Mouse (Mus musculus) thymus, postnatal 14 days (tissue): ENCODE measurements around the gene Zfp287.
"Not testable (repeated sequence)": the region's sequence is repeated elsewhere in the genome, so short reads cannot be mapped to it uniquely, and the experiment has no call there.

ENCODE experiments used
- DNase-seq: peaks from one replicate; pipeline ENCODE4 v3.0.0; 2021

Zfp287 gene

DNA sequence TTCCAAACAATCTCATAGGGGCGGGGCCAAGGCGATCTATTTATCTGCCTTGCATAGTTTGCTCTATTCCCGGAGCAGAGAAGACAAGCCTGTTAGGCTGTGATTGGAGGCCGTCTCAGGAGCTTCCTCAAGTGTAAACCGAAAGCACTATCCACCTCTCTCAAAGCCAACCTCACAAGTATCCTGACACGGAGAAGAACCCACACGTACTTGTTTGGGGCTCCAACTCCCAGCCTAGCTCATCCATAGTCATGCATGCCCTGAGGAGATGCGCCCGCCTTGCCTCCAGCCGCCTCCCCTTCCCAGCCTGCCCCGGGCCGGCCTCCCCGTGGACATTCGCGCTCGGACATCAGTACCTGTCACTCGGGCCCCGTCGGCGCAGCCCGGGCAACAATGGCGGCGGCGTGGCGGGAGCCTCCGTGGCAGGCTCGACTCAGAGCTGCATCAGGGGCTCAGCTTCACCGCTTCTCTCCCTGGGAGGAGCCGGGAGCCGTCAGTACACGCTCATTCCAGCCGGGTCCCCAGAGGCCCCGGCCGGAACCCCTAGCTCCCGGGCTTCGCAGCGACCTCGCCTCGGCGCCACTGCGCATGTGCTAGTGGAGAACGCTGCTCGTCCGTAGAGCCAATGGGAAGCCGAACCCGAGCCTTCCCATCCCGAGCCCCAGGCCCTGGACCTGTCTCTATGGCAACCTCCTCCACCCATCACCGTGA is at the start of gene Zfp287:
TSS of gene Zfp287 (minus strand) at position 595 of the 711 bp plus-strand sequence.
- DNase-seq: peak; percentile 86

DNA sequence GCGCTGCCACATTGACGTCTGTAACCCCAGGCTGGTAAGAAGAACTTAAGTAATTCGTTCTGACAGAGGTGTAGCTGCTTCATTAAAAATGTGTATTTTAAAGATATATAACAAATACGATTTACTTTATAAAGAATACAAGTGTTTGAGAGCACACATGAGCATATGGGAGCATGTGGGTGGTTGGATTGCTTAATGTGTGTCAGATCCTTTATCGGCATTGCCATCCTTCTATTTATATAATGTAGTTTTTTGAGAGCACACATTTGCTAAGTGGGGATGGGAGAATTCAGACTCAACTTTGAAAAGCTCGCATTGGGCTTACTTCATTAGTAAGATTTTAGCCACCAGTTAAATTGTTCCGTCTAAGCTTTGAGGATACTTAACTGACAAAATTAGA is 44.8 kb upstream of the Zfp287 start:
- DNase-seq: no peak

DNA sequence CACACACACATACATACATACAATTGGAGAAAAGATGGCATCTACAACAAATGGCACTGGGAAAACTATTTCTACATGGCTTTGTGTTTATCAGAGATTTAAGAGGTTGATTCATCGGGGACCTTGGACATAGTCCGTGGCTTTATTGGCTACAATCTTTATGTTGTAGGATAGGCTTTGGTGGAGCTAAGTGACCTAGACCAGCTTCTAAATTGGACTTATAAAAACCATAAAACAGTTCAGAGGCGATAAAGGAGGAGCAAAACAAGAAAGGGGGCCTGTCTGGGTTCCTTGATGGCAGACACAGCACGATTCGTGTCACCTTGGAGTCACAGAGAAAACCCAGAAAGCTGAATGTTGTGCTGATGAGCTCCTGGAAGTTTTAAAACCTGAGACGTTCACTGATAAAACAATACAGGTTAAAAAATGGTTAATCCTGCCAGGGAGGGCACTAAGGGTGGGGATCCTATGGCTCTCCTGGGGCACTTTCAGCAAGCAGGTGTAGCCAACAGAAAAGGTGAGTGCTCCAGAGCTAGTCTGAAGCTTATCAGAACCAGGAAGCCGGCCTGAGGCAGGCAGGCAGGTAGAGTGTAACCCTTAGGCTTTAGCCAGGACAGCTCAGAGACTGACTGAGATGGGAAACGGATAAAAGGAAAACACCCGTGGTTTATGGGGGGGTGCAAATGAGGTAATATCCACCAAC is 29.2 kb upstream of the Zfp287 start:
- no peak for DNase-seq

DNA sequence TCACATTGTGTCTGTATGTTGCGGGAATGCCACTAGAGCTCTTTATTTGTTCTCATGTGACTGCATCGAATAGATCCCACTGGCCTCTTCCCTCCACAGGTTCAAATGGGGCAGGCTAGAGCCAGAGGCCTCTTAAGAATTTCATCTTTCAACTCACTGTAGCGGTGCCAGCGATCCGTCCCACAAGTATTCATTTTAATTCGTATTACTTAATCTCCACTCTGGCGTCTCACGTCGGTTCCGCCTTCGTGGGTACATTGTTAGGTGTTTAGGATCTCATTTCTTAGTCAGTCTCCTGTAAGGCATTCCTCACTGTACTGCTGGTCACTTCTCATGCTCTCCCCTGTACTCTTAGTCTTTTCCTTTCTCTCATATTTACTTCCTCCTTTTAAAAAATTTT is 26.8 kb upstream of the Zfp287 start:
- no peak for DNase-seq

DNA sequence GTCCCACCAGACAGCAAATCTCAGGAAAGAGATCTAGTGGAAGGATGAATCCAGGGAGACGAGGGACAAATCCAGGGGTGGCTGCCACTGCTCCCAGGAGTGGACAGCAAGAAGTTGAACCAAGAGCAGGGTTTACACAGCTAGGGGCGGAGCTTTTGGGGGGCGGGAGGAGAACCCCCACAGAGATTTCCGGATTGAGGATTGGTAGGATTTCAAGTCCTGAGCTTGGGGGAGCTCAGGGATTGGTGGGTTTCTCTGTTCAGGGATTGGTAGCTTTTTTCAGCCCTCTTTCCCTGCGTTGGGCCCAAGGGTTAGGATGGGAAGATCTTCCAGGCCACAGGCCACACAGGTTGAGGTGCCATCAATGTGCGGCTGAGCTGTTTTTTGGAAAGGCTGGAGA is 26.2 kb upstream of the Zfp287 start:
- no peak for DNase-seq

DNA sequence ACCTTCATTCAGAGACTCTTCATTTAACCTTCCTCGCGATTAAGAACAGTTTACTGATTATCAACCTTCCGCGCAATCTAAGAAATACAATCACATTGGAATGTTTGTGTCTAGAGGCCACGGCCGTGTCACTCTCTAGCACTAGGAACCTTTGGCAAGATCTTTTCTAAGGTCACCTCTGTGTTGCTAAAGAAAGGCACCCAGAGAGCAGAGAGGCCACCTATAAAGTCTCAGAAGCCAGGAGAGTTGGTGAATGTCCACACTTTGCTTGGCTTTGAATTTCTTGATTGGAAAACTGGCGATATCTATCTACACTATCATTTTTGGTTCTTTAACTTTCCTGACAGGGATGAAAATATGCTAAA is 25.4 kb upstream of the Zfp287 start:
- no peak for DNase-seq

DNA sequence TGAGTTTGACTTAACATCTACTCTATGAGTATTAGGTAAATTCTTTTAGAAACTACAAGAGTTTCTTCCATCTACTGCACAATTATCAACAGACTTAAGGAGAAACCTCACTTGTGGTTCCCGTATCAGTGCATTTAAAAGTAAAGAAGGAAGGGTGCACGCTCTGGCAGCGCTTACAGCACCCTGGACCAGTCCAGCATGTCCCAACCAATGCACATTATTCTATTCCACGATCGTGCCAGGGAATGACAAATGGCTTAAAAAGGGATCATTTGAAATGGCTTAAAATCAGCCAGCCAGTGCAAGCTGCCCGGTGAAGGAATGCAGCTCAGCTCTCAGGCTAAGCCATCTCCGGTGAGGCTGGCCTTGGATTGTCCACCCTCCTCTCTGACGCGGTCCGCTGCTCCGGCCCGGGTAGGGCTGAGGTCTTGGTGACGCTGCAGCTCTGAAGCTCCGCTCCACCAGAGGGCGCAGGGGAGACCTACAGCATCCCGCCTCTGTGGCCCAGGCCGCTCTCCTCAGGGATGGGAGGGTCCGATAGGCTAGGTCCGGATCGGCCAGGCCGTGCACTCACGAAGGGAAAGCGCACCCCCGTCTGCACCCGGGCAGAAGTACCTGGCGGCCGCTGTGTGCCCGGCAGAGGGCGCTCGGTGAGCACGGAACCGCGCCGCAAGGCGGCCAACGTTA is 24.9 kb upstream of the Zfp287 start:
- DNase-seq: peak; percentile 91

DNA sequence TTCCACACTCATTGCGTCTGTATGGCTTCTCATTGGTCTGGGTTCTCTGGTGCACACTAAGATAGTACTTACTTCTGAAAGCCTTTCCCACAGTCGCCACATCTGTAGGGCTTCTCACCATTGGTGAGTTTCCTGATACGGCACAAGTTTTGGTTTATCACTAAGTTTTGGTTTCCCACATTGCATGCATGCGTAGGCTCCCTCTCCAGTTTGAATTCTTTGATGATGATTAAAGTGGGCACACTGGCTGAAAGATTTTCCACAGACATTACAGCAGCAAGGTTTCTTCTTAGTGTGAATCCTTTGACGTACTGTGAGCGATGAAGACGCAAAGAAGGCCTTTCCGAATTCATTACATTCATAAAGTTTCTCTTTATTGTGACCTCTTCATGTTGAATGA is 21.1 kb upstream of the Zfp287 start, which contains the start of gene Gm10428:
TSS of gene Gm10428 (plus strand) at position 321 of the 400 bp plus-strand sequence.
- DNase-seq: no peak

DNA sequence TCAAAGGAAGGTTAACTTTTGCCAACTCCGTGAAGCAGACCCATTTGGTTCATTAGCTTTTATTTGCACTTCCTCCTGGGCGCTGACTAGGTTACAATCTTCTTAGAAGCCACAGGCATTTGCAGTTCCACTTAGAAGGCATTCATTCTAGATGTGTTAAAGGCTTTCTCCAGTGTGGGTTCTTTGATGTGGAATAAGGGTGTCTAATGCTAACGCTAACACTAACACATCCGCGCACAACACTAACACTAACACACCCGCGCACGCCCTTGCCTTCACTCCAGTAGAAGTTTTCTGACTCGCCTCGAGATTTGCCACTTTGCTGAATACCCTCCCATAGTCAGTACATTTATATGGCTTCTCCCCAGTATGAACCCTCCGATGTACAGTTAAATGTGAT is 20.5 kb upstream of the Zfp287 start:
- DNase-seq: no peak

DNA sequence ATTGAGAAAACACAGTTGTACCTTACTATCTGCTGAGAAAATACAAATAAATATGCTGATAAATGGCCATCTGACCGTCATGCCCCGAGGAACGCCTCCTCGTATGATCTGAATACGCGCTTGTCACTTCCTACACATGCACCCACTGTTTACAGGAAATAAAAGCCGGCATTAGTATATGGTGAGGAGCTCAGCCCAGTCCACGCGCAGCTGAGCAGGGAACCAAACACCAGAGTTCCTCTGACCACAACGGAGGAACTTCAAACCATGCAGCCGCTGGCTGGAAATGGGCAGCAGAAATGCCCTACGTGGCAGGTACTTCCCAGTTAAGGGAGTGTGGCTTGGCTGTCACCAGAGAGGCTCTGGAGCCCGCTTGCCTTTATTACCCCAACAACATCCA is 17.7 kb upstream of the Zfp287 start:
- not testable (repeated sequence) for DNase-seq

DNA sequence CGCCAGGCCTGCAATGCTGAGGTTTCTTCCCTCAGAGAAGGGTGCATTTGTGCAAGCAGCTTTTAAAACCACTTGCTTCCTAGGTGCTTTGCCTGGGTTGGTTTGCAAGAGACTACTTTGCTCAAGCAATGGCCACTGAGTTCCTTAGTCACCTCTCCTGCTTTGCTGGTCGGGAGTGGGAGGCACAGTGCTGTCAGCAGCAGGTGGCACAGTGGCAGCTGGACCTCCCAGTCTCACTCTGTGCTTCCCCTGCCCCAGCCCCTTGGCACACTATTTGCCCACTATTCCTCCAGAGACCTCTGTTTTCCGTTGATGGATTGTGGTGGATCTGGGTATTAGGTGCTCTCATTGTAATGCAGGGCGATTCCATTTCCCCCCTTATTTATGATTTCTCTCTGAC is 16.4 kb upstream of the Zfp287 start:
- DNase-seq: peak; percentile 25

DNA sequence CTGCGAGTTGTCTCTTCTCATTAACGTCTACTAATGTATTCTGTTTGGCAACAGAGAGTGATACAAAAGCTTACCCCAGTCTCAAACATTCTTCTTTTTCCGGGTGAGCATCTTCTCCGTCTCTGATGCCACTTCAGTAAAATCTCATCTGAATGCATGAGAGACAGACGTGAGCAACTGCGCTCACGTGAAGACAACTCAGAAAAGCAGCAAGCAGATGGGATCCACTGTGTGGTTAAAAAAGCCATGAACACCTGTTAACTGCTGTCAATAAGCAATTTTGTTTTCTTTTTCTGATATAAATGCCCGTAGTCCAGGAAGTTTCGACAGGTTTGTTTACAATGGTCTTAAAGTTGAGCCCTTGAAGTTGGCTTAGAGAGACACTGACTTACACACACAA is 15.5 kb upstream of the Zfp287 start:
- DNase-seq: no peak

DNA sequence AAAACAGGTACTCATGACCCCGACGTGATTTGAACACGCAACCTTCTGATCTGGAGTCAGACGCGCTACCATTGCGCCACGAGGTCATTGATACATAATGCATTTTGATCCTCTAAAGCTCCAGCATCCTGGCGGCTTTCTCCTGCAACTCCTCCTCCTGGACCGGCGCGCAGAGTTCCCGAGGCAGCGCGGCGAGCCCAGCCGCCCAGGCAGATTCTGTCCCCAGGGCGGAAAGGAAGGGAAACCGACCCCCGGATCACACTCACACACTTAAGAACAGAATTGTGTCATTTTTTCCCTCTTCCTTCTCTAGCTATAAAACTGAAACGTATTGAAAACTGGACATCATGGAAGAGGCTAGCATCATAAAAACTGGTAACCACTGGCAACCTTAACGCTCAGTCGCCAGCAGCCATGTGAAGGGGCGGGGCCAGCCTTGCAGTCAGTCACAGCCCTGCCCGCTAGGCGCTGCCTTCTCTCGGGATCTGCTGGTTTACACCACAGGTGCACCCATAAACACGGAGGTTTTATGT is 14.4 kb upstream of the Zfp287 start:
- DNase-seq: peak; percentile 85

DNA sequence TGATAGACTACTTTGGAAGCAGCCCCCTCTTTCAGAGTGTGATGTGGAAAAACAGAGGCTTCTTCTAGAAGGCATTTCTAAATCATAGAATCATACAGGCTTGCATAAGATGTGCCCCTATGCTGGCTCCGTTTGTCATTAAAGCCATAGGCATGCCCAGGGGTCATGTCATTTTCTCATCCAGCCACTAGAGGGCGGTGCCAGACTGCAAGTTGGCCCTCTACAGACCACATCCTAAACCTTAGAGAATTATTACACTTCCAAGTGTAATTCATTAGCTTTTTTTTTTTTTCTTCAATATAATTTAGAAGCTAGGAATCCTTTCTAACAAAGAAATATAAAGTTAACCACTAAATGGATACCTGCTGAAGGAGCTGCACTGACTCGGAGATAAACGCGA is 12.4 kb upstream of the Zfp287 start:
- peak; percentile 80 for DNase-seq

DNA sequence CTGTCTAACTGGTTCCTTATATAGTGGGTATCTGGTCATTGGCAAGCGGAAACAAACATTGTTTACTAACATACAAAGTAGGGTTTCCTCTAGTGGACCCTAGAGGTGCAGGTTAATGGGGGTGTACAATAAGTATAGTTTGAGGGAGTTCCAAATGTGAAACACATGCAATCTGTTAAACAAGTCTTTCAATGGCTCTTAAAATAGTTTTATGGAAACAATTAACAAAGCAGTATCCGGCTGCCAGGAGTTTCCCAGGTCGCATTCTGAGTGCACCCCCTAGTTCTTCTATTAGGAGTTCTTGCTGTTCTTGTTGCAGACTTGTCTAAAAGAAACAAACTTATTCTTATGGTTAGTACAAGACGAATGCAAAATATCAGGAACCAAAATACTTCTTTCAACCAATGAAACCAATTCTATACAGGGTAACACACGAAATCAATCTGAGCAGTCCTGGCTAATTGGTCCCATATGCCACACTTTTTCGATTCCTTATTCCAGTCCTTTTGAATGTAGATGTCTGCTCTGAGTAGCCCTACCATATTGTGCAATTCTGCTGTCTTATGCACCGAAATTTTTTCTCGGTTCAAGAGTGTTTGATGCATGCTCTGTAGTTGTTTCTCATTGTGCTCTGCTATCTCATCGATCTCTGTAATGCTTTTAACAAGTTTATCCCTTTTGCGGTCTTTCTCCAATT is 10.7 kb upstream of the Zfp287 start:
- no peak for DNase-seq

DNA sequence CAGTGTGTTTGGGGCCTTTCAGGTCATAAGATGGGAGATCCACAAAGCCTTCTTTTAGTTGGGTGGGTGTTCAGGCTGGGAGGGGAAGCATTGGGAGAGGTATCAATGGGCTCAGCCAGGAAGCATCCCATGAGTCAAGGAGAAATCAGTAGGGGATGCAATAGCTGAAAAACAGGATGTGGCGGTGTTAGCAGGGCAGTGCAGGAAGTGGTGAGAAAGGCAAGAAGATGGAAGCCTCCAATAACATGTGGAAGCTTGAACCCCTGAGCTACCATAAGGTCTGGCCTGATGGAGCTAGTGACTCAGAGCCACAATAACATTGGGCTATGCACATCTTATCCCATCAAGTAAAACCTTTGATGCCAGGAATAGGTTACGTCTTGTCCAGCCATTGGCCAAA is 9.5 kb upstream of the Zfp287 start:
- no peak for DNase-seq

DNA sequence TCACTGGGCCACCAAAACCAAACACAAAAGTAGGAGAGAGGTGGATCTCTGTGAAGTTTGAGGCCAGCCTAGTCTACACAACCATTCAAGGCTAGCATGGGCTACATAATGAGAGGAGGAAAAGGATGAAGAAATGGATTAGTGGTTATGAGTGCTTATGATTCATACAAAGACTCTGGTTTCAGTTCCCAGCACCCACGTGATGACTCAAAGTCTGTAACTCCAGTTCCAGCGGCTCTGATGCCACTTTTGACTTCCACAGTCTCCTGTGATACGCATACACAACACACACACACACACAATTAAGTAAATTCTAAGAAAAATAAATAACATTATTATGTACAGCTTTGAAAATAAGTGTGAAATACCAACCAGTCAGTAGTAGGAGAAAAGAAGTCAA is 960 bp upstream of the Zfp287 start:
- no peak for DNase-seq

DNA sequence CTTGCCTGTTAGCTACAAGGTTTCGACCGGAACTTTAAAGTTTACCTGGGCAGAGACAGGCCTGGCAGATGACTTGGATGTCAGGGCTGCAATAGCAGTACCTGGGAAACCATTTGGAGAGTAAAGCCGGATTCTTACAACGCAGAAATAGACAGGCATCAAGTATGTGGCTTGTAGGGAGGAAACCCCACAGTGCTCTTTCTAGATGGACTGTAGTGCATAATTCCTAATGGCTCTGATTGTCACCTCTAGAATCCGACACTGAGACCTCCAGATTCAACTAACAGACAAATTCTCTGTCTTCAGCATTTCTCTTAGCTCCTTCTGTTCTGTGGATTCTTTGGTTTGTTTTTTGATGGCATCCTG is 300 bp upstream of the Zfp287 start:
- no peak for DNase-seq

DNA sequence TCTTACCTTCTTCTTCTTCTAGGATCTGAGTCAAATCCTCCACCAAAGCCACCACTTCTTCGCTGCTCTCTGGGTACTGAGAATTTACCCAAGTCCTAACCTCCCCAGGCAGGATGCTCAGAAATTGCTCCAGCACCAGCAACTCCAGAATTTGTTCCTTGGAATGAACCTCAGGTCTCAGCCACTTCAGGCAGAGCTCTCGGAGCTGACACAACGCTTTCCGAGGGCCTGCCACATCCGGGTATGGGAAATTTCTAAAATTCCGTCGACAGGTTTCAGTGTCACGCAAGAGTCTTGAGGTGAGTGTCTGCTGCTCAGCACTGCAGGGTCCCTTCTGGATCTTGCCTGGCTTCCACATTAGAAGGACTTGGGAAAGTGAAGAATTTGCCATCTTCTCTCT is 3.4 kb downstream of the Zfp287 start:
- no peak for DNase-seq

DNA sequence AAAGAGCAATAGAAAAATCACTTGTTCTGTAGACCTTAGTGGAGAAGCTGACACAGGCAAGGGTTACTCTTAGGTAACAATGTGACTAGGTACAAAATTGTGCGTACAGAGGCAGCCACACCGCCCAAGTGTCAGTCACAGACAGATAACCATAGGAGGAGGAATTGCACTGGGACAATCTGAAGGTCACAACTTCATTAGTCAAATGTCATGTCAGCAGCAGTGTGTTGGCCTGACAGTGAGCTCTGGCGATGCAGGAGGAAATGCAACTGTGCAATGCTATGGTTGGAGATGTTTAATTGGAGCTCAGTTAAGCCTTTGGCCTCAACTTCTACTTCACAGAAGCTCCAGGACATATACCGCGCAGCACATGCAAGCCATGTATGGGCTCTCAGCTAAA is 21.0 kb downstream of the Zfp287 start:
- DNase-seq: no peak

DNA sequence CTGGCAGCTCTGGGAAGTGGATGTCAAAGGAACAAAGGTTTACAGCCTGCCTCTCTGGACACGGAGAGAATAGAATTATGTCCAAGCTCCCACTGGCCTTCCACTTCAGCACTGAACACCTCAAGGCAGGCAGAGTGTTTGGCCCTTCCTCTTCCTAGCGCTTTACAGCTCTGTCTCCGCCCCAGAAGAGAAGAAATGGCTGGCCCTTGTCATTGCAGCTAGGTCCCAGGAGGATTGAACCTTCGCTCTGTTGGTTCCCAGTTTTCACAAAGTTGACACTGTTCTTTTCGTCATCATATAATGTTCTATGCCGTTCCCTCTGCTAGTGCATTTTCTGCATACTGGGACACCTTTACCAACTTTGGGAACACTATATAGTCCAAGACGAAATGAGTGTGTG is 23.5 kb downstream of the Zfp287 start:
- DNase-seq: no peak

DNA sequence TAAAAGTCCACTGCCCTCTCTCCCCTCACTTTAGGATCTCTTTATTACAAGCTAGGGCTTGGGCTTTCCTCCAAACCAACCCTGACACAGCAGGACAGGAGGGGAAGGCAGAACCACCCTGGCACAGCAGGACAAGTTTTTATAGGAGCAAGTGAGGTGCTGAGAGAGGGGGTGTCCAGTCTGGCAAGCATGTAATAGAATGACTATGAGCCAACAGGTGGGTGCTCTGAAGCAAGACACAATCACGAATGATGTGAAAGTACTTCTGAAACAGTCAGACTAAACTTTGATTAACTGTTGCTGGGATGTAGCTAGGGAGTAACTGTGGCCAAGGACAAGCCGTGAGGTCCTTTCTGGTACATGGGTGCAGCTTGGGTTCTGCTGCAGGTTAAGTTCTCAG is 25.6 kb downstream of the Zfp287 start:
- DNase-seq: no peak

DNA sequence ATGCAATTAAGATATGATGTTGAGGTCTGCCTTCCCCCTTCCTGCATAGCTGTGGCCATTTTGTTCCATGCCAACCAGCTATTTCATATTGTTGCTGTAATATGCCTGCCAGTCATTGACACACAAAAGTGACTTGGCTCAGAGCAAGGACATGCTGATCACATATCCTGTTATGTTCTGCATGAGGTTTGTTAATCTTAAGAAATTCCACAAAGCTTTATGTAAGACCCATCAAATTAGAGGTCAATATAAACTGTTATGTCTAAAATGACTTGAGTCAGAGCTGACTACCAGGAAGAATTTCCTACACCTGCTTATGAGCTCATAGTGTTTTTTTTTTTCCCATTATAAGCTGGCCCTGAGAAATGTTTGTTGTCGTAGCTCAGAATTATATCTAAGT is 30.5 kb downstream of the Zfp287 start:
- no peak for DNase-seq
